Mouse (Mus musculus) MEL (cell line): Measurements from ENCODE around the gene Zmym6. TPM values are rescaled to one million over a fixed set of nuclear protein-coding genes. Genes with fewer than 3 reads are reported as not detected.

Experiments used
- DNase-seq: peaks from one replicate; pipeline ENCODE4 v3.0.0; 2011; ENCODE audit warnings: low read depth, low spot score
- H3K27ac ChIP-seq: 2 replicates; pipeline ENCODE4 v1.5.1; 2012; ENCODE audit warnings: low read depth, mild to moderate bottlenecking, control low read depth, low read length, moderate library complexity; ENCODE audit not compliant: control insufficient read depth
- H3K27me3 ChIP-seq, 2 experiments: fragments of 150-350 bp in 1 of 2; sonication (generic) in 1 of 2; 2 replicates each; pipeline ENCODE4 v1.6.1; 2012; ENCODE audit warnings: low read length in 2 of 2, mild to moderate bottlenecking in 2 of 2, improper control_type of control experiment in 1 of 2, moderate library complexity in 1 of 2; ENCODE audit not compliant: insufficient read depth in 2 of 2, control insufficient read depth in 1 of 2
- H3K36me3 ChIP-seq, 2 experiments: 2 replicates each; pipeline ENCODE4 v1.6.1; 2012 to 2014; ENCODE audit warnings: low read length in 2 of 2, improper control_type of control experiment in 1 of 2, inconsistent platforms in 1 of 2, mild to moderate bottlenecking in 1 of 2; ENCODE audit not compliant: insufficient read depth in 2 of 2, control insufficient read depth in 1 of 2
- H3K4me1 ChIP-seq, 2 experiments: fragments of 150-350 bp in 1 of 2; sonication (generic) in 1 of 2; 2 replicates each; pipeline ENCODE4 v1.6.1; 2012; ENCODE audit warnings: low read length in 2 of 2, improper control_type of control experiment in 1 of 2, mild to moderate bottlenecking in 1 of 2; ENCODE audit not compliant: insufficient read depth in 2 of 2, control insufficient read depth in 1 of 2
- H3K4me3 ChIP-seq, 2 experiments: fragments of 150-350 bp in 1 of 2; sonication (generic) in 1 of 2; 2 replicates each; pipeline ENCODE4 v1.5.1; 2012; ENCODE audit warnings: low read depth in 2 of 2, low read length in 2 of 2, mild to moderate bottlenecking in 2 of 2, moderate library complexity in 2 of 2, control low read depth in 1 of 2, improper control_type of control experiment in 1 of 2; ENCODE audit not compliant: control insufficient read depth in 1 of 2, insufficient read depth in 1 of 2
- H3K79me2 ChIP-seq: 2 replicates; pipeline ENCODE4 v1.6.1; 2012; ENCODE audit warnings: mild to moderate bottlenecking, low read length, moderate library complexity; ENCODE audit not compliant: control insufficient read depth, poor library complexity, insufficient read depth
- H3K9ac ChIP-seq: 2 replicates; pipeline ENCODE4 v1.6.1; 2012; ENCODE audit warnings: low read depth, mild to moderate bottlenecking, control low read depth, low read length, moderate library complexity; ENCODE audit not compliant: control insufficient read depth, poor library complexity, severe bottlenecking
- H3K9me3 ChIP-seq: fragments of 150-350 bp; sonication (generic); replicated peaks from 2 replicates; pipeline ENCODE4 v1.6.1; 2012; ENCODE audit warnings: mild to moderate bottlenecking, low read length, improper control_type of control experiment, moderate library complexity; ENCODE audit not compliant: insufficient read depth
- CHD1 ChIP-seq: IDR thresholded peaks from 2 replicates; pipeline ENCODE4 v1.6.1; 2012; ENCODE audit warnings: low read depth, mild to moderate bottlenecking, inconsistent platforms, low read length, improper control_type of control experiment
- CTCF ChIP-seq, 3 experiments: IDR thresholded peaks in 2 of 3; conservative IDR thresholded peaks in 1 of 3; 2 replicates each; pipeline ENCODE4 v1.5.1; 2011 to 2012; ENCODE audit warnings: low read length in 3 of 3, low read depth in 2 of 3, mild to moderate bottlenecking in 2 of 3, improper control_type of control experiment in 1 of 3, inconsistent platforms in 1 of 3, mixed read lengths in 1 of 3, moderate library complexity in 1 of 3; ENCODE audit not compliant: control insufficient read depth in 1 of 3, insufficient read depth in 1 of 3, poor library complexity in 1 of 3, severe bottlenecking in 1 of 3
- ELF1 ChIP-seq: IDR thresholded peaks from 2 replicates; pipeline ENCODE4 v1.6.1; 2014; ENCODE audit warnings: low read depth, mild to moderate bottlenecking, inconsistent platforms, low read length, improper control_type of control experiment, moderate library complexity
- EP300 ChIP-seq, 2 experiments: IDR thresholded peaks; 2 replicates each; pipeline ENCODE4 v1.6.1; 2011; ENCODE audit warnings: improper control_type of control experiment in 2 of 2, low read length in 2 of 2, low read depth in 1 of 2, mild to moderate bottlenecking in 1 of 2
- ETS1 ChIP-seq: IDR thresholded peaks from 2 replicates; pipeline ENCODE4 v1.6.1; 2012; ENCODE audit warnings: low read depth, mild to moderate bottlenecking, inconsistent platforms, low read length, improper control_type of control experiment, moderate library complexity
- HCFC1 ChIP-seq: IDR thresholded peaks from 2 replicates; pipeline ENCODE4 v1.6.1; 2012; ENCODE audit warnings: low read depth, mild to moderate bottlenecking, inconsistent platforms, low read length, improper control_type of control experiment, moderate library complexity
- JUND ChIP-seq: IDR thresholded peaks from 2 replicates; pipeline ENCODE4 v1.6.1; 2011; ENCODE audit warnings: low read depth, mild to moderate bottlenecking, improper control_type of control experiment, low read length
- KAT2A ChIP-seq: conservative IDR thresholded peaks from 2 replicates; pipeline ENCODE4 v1.6.1; 2012; ENCODE audit warnings: low read depth, low read length, improper control_type of control experiment, inconsistent platforms
- MAFK ChIP-seq: IDR thresholded peaks from 2 replicates; pipeline ENCODE4 v1.6.1; 2011; ENCODE audit warnings: low read depth, mild to moderate bottlenecking, low read length, improper control_type of control experiment, borderline replicate concordance
- MAX ChIP-seq: IDR thresholded peaks from 2 replicates; pipeline ENCODE4 v1.6.1; 2011; ENCODE audit warnings: low read length, improper control_type of control experiment
- MXI1 ChIP-seq: IDR thresholded peaks from 2 replicates; pipeline ENCODE4 v1.6.1; 2011; ENCODE audit warnings: mild to moderate bottlenecking, low read depth, low read length, improper control_type of control experiment
- MYB ChIP-seq: IDR thresholded peaks from 2 replicates; pipeline ENCODE4 v1.6.1; 2011; ENCODE audit warnings: mild to moderate bottlenecking, low read depth, low read length, improper control_type of control experiment
- MYC ChIP-seq: IDR thresholded peaks from 2 replicates; pipeline ENCODE4 v1.6.1; 2011; ENCODE audit warnings: low read depth, mild to moderate bottlenecking, low read length, improper control_type of control experiment, moderate library complexity
- NELFE ChIP-seq: IDR thresholded peaks from 2 replicates; pipeline ENCODE4 v1.6.1; 2011; ENCODE audit warnings: low read depth, low read length, improper control_type of control experiment
- POLR2A ChIP-seq, 2 experiments: IDR thresholded peaks; 2 replicates each; pipeline ENCODE4 v1.6.1; 2011 to 2012; ENCODE audit warnings: low read length in 2 of 2, mild to moderate bottlenecking in 2 of 2, control low read depth in 1 of 2, improper control_type of control experiment in 1 of 2, low read depth in 1 of 2, moderate library complexity in 1 of 2; ENCODE audit not compliant: control insufficient read depth in 1 of 2, insufficient read depth in 1 of 2, poor library complexity in 1 of 2
- POLR2AphosphoS2 ChIP-seq: IDR thresholded peaks from 2 replicates; pipeline ENCODE4 v1.6.1; 2011; ENCODE audit warnings: low read length, improper control_type of control experiment
- POLR2AphosphoS5 ChIP-seq: IDR thresholded peaks from 2 replicates; pipeline ENCODE4 v1.6.1; 2012; ENCODE audit warnings: low read depth, borderline replicate concordance, mild to moderate bottlenecking, inconsistent platforms, low read length, moderate library complexity, mixed read lengths
- RAD21 ChIP-seq: IDR thresholded peaks from 2 replicates; pipeline ENCODE4 v1.6.1; 2011; ENCODE audit warnings: mild to moderate bottlenecking, low read depth, low read length, improper control_type of control experiment
- SIN3A ChIP-seq: IDR thresholded peaks from 2 replicates; pipeline ENCODE4 v1.6.1; 2012; ENCODE audit warnings: low read length, improper control_type of control experiment, inconsistent platforms
- SMC3 ChIP-seq: IDR thresholded peaks from 2 replicates; pipeline ENCODE4 v1.6.1; 2011; ENCODE audit warnings: low read depth, low read length, improper control_type of control experiment
- TAL1 ChIP-seq: IDR thresholded peaks from 2 replicates; pipeline ENCODE4 v1.6.1; 2012; ENCODE audit warnings: mild to moderate bottlenecking, inconsistent platforms, low read length, moderate library complexity, mixed read lengths
- TCF12 ChIP-seq: IDR thresholded peaks from 2 replicates; pipeline ENCODE4 v1.6.1; 2014; ENCODE audit warnings: low read depth, mild to moderate bottlenecking, inconsistent platforms, low read length, improper control_type of control experiment, moderate library complexity
- UBTF ChIP-seq: IDR thresholded peaks from 2 replicates; pipeline ENCODE4 v1.6.1; 2012; ENCODE audit warnings: low read depth, mild to moderate bottlenecking, inconsistent platforms, low read length, improper control_type of control experiment, moderate library complexity, borderline replicate concordance; ENCODE audit not compliant: insufficient read depth
- USF1 ChIP-seq: IDR thresholded peaks from 2 replicates; pipeline ENCODE4 v1.6.1; 2014; ENCODE audit warnings: low read depth, mild to moderate bottlenecking, inconsistent platforms, low read length, improper control_type of control experiment, moderate library complexity
- USF2 ChIP-seq, 2 experiments: IDR thresholded peaks; 2 replicates each; pipeline ENCODE4 v1.6.1; 2011 to 2012; ENCODE audit warnings: improper control_type of control experiment in 2 of 2, low read length in 2 of 2, borderline replicate concordance in 1 of 2, inconsistent platforms in 1 of 2, low read depth in 1 of 2, mild to moderate bottlenecking in 1 of 2; ENCODE audit not compliant: insufficient read depth in 1 of 2
- ZC3H11A ChIP-seq: IDR thresholded peaks from 2 replicates; pipeline ENCODE4 v1.6.1; 2012; ENCODE audit warnings: low read depth, mild to moderate bottlenecking, inconsistent platforms, low read length, improper control_type of control experiment
- ZMIZ1 ChIP-seq: IDR thresholded peaks from 2 replicates; pipeline ENCODE4 v1.6.1; 2012; ENCODE audit warnings: low read depth, mild to moderate bottlenecking, inconsistent platforms, low read length, improper control_type of control experiment, moderate library complexity
- ZNF384 ChIP-seq: IDR thresholded peaks from 2 replicates; pipeline ENCODE4 v1.6.1; 2012; ENCODE audit warnings: low read depth, mild to moderate bottlenecking, inconsistent platforms, low read length, improper control_type of control experiment
- polyA plus RNA-seq, 2 experiments: library from polyadenylated mRNA; stranded (reverse) in 1 of 2; unstranded in 1 of 2; fragments of >175 nt in 1 of 2; fragments of >200 nt in 1 of 2; gene quantifications; 2 replicates each; pipeline versions ENCODE4 v1.2.1 to v1.2.4; 2012; ENCODE audit warnings: low replicate concordance in 2 of 2, low read depth in 1 of 2; ENCODE audit not compliant: insufficient read length in 2 of 2, insufficient read depth in 1 of 2, missing spikeins in 1 of 2
- total RNA-seq: library from RNA; depleted of rRNA; stranded (reverse); fragments of 300-350 nt; gene quantifications from 2 replicates; pipeline ENCODE4 v1.2.3, GENCODE M21; 2012

Gene Zmym6
- total and polyA plus RNA-seq, 3 experiments: not detected

GRCm38 (mm10) chr4:127053071-127053470 is 24.1 kb upstream of the Zmym6 start:
- Histone ChIP-seq H3K27me3 (no peaks in the 10 kb centered on the region), H3K4me3 (no peak overlapping the region), H3K9me3 (no peaks in the 10 kb centered on the region), H3K9ac (no peak overlapping the region), H3K79me2 (peaks cover under 1% of the 10 kb centered on the region; the same call in 1 of the 2 replicates), H3K4me1 (no peaks in the 10 kb centered on the region), H3K36me3 (peaks cover 0 to 21% of the 10 kb centered on the region in 2 experiments; a peak in 2 of 4 replicates), H3K27ac (no peak overlapping the region)
- DNase-seq: no peak
- TF ChIP-seq ZC3H11A (no peak), TCF12 (no peak), MYC (no peak), KAT2A (no peak), TAL1 (no peak), USF2 (IDR thresholded peaks at IDR 0.05; ENCODE audit: borderline replicate concordance in 1 of 2, insufficient read depth in 1 of 2, low read depth in 1 of 2, low read length in 2 of 2) (no peak), MYB (no peak), POLR2A (IDR thresholded peaks at IDR 0.05; ENCODE audit: control insufficient read depth in 1 of 2, insufficient read depth in 1 of 2, low read depth in 1 of 2, low read length in 2 of 2, poor library complexity in 1 of 2) (no peak), JUND (no peak), NELFE (no peak), ELF1 (no peak), ZNF384 (no peak), SMC3 (no peak), MAX (no peak), HCFC1 (no peak), MAFK (no peak), SIN3A (no peak), CHD1 (no peak), UBTF (no peak), EP300 (IDR thresholded peaks at IDR 0.05; ENCODE audit: low read depth in 1 of 2, low read length in 2 of 2) (no peak)

DNA sequence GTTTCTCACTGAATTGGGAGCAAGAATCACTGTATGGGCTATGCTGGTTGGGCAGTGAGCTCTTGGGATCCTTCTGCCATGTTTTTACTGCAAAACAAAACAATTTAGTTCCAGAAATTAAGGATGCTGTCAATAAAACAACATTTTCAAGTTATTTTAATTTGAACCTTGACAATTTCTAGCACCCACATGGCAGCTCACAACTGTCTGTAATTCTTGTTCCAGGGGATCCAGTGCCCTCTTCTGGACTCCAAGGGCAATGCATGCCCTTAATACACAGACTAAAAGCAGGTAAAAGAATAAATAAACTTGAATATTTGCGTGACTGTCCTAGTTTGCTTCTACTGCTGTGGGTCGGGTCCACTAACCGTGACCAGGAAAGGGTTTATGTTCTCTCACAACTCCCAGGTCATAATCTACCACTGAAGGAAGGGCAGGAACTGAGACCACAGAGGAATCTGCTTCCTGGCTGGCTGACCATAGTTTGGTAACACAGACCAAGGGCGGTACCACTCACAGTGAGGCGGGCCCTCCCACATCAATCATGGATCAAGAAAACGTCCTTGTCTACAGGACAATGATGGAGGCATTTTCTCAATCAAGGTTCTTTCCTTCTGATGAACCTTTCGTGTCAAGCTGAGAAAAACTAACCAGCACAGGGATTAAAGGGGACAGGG is 22.5 kb upstream of the Zmym6 start:
- Histone ChIP-seq H3K27ac (no peak overlapping the region), H3K36me3 (peaks cover 6 to 25% of the 10 kb centered on the region in 2 experiments), H3K79me2 (peaks cover 6% of the 10 kb centered on the region), H3K27me3 (no peaks in the 10 kb centered on the region), H3K4me1 (peaks cover 0 to 6% of the 10 kb centered on the region in 2 experiments; a peak in 1 of 4 replicates), H3K9ac (no peak overlapping the region), H3K9me3 (no peaks in the 10 kb centered on the region), H3K4me3 (no peak overlapping the region)
- peak; percentile 53 for DNase-seq
- no peak for TF ChIP-seq USF2 (IDR thresholded peaks at IDR 0.05; ENCODE audit: borderline replicate concordance in 1 of 2, insufficient read depth in 1 of 2, low read depth in 1 of 2, low read length in 2 of 2)
- TF ChIP-seq JUND: no peak
- peak; percentile 24 for TF ChIP-seq RAD21
- no peak for TF ChIP-seq ELF1
- no peak for TF ChIP-seq TAL1
- no peak for TF ChIP-seq ZMIZ1
- TF ChIP-seq EP300 (IDR thresholded peaks at IDR 0.05; ENCODE audit: low read depth in 1 of 2, low read length in 2 of 2): no peak
- no peak for TF ChIP-seq POLR2AphosphoS2
- no peak for TF ChIP-seq NELFE
- TF ChIP-seq ZC3H11A: 0 out of 2 replicates have a peak, but pooled peaks have one; percentile 10
- no peak for TF ChIP-seq MYB
- no peak for TF ChIP-seq MAX
- TF ChIP-seq SMC3: peak; percentile 36; the same call in 1 of the 2 replicates
- TF ChIP-seq ZNF384: no peak
- TF ChIP-seq MXI1: no peak
- TF ChIP-seq CTCF (IDR thresholded peaks at IDR 0.05 in 2 of 3, conservative IDR thresholded peaks at IDR 0.05 in 1 of 3; ENCODE audit: control insufficient read depth in 1 of 3, insufficient read depth in 1 of 3, low read depth in 2 of 3, low read length in 3 of 3, poor library complexity in 1 of 3, severe bottlenecking in 1 of 3): peak; percentile 33 to 72 (median 54)
- no peak for TF ChIP-seq TCF12
- TF ChIP-seq HCFC1: no peak
- TF ChIP-seq USF1: no peak
- no peak for TF ChIP-seq POLR2AphosphoS5
- 0 out of 2 replicates have a peak, but pooled peaks have one; percentile 57 for TF ChIP-seq MYC
- TF ChIP-seq KAT2A: no peak
- no peak for TF ChIP-seq ETS1
